Mouse (Mus musculus) Patski (cell line): Measurements from ENCODE around the gene Lrrc75a. TPM values are rescaled to one million over a fixed set of nuclear protein-coding genes. Genes with fewer than 3 reads are reported as not detected.

Source experiments
- ATAC-seq: fragments of 100-300 bp; one replicate; pipeline ENCODE4 v1.8.0; 2021
- CTCF ChIA-PET: fragments of 350-600 bp; sonication (Branson Sonifier 250); formaldehyde crosslinking; loops from one replicate; lab custom pipeline; 2022; ENCODE audit warnings: inconsistent platforms; lab: Charles Lee
- POLR2A ChIA-PET: fragments of 350-600 bp; sonication (Branson Sonifier 250); formaldehyde crosslinking; loops from one replicate; lab custom pipeline; 2022; ENCODE audit warnings: antibody characterized with exemption, inconsistent platforms; lab: Charles Lee
- DNase-seq: peaks from one replicate; pipeline ENCODE4 v3.0.0-alpha.2; 2011; ENCODE audit warnings: low read depth, low spot score
- H3K27me3 ChIP-seq: fragments of 371-371 bp; one replicate; pipeline ENCODE4 v1.5.1; 2021
- CTCF ChIP-seq: fragments of 100-300 bp; IDR thresholded peaks from one replicate; pipeline ENCODE4 v1.5.1; 2021
- in situ Hi-C: fragments of 300-500 bp; cut with MboI; formaldehyde crosslinking; loops from 3 replicates; pipeline ENCODE4 v1.11.1; 2018; ENCODE audit warnings: low pct_unique_long_range_greater_than_20kb, mixed read lengths
- polyA plus RNA-seq: library from polyadenylated mRNA; unstranded; gene quantifications from one replicate; pipeline ENCODE4 v1.2.3, GENCODE M21; 2021

Lrrc75a gene
- polyA plus RNA-seq, 1 experiment from 2014 or later, result 6.2 TPM

DNA sequence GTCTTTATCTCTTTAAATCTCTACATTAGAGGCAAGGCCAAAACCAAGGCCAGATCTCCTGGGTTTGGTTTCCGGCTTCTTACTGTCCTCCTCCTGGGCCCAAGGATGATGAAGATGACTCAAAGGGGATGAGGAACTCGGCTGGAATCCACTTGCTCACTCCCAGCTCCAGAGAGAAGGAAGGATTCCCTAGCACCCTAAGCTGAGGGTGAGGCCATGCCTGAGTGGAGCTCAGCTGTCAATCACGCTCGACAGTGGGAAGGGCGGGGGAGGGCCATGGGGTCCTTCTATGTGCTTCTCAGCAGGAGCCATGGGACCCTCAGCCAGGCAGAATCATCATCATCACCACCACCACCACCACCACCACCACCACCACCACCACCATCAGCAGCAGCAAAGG, 10.9 kb downstream of the Lrrc75a start:
- ATAC-seq, result peak; percentile 31
- no peak for TF ChIP-seq CTCF
- H3K27me3 ChIP-seq, result no peaks in the 10 kb centered on the region
- in situ Hi-C loops, result no loop called here
- no peak for DNase-seq
- CTCF ChIA-PET, result no interaction called here
- POLR2A ChIA-PET, result no interaction called here

DNA sequence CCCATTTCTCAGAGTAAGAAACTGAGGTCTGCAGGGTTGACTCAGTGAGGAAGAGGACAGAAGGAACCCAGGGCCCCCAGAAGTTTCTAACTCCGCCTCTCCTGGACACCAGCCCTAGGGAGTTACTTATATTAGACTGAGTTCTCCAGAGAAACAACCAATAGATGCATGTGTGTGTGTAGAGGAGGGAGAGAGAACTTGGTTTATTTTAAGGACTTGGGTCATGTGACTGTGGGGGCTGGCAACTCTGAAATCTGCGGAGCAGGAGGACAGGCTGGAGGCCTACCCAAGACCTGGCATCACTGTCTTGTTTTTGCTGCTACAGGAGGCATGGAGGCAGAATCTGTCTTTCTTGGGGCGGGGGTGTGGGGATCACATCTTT, 11.5 kb downstream of the Lrrc75a start:
- CTCF ChIA-PET, result no interaction called here
- no peaks in the 10 kb centered on the region for H3K27me3 ChIP-seq
- POLR2A ChIA-PET, result interaction anchor here (0.7 kb wide), 1 partner anchor 16 kb away, joined by 3 read pairs; no protein-coding TSS in a partner anchor
- TF ChIP-seq CTCF, result no peak
- DNase-seq (no peak), ATAC-seq (no peak)
- in situ Hi-C loops, result no loop called here

- ATAC-seq (no peak), DNase-seq (no peak)
- no peaks in the 10 kb centered on the region for H3K27me3 ChIP-seq
- POLR2A ChIA-PET, result interaction anchor here (0.7 kb wide), 1 partner anchor 17 kb away, joined by 3 read pairs; no protein-coding TSS in a partner anchor
- CTCF ChIA-PET, result no interaction called here
- no peak for TF ChIP-seq CTCF
- in situ Hi-C loops, result no loop called here
Measured at GRCm38 (mm10) chr11:62636105-62636839, 12.1 kb downstream of the Lrrc75a start.

GRCm38 (mm10) chr11:62635406-62635805, 12.9 kb downstream of the Lrrc75a start:
- DNase-seq (no peak), ATAC-seq (no peak)
- no peaks in the 10 kb centered on the region for H3K27me3 ChIP-seq
- ChIA-PET POLR2A (interaction anchor here (0.7 kb wide), 1 partner anchor 18 kb away, joined by 3 read pairs; no protein-coding TSS in a partner anchor), CTCF (interaction anchor here (0.8 kb wide), 1 partner anchor 16 kb away, joined by 4 read pairs; no protein-coding TSS in a partner anchor)
- in situ Hi-C loops, result no loop called here
- TF ChIP-seq CTCF, result no peak

GRCm38 (mm10) chr11:62631138-62631537, 17.2 kb downstream of the Lrrc75a start:
- ATAC-seq, result no peak
- in situ Hi-C loops, result no loop called here
- CTCF ChIA-PET, result interaction anchor here (0.8 to 3.7 kb wide), 2 partner anchors 11 to 17 kb away, joined by 4 to 10 read pairs; no protein-coding TSS in a partner anchor
- POLR2A ChIA-PET, result interaction anchor here (0.7 kb wide), 1 partner anchor 28 kb away, joined by 3 read pairs; no protein-coding TSS in a partner anchor
- no peak for TF ChIP-seq CTCF
- H3K27me3 ChIP-seq, result no peaks in the 10 kb centered on the region
- no peak for DNase-seq

DNA sequence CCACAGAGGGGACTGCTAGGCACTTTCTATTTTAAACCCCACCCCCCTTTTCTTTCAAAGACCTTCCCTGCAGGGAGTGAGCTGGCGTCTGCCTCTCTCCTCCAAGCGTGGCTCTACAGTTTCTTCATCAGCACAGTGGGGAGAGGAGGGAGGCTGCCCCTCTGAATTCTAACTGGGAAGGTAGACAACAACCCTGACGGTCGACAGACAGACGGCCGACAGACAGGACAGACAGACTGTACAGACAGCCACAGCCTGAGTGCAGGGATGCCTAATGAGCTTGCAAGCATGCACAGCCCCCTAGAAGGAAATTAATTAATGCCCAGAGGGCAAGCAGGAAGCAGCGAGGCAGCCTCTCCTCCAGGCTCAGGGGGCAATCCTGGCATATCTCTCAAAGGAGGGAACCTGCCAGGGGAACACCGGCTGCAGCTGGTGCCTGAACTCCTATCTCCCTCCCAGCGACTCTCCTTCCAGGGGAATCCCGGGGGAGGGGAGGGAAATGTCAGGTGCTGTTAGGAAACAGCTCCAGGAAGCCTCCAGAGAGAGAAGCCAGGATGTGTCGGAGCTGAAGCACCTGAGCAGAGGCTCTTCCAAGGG, 18.0 kb downstream of the Lrrc75a start:
- ChIA-PET POLR2A (interaction anchor here (0.7 kb wide), 1 partner anchor 27 kb away, joined by 3 read pairs; no protein-coding TSS in a partner anchor), CTCF (interaction anchor here (0.8 to 3.7 kb wide), 2 partner anchors 11 to 17 kb away, joined by 4 to 10 read pairs; no protein-coding TSS in a partner anchor)
- TF ChIP-seq CTCF, result no peak
- ATAC-seq (no peak), DNase-seq (no peak)
- H3K27me3 ChIP-seq, result no peaks in the 10 kb centered on the region
- in situ Hi-C loops, result no loop called here

DNA sequence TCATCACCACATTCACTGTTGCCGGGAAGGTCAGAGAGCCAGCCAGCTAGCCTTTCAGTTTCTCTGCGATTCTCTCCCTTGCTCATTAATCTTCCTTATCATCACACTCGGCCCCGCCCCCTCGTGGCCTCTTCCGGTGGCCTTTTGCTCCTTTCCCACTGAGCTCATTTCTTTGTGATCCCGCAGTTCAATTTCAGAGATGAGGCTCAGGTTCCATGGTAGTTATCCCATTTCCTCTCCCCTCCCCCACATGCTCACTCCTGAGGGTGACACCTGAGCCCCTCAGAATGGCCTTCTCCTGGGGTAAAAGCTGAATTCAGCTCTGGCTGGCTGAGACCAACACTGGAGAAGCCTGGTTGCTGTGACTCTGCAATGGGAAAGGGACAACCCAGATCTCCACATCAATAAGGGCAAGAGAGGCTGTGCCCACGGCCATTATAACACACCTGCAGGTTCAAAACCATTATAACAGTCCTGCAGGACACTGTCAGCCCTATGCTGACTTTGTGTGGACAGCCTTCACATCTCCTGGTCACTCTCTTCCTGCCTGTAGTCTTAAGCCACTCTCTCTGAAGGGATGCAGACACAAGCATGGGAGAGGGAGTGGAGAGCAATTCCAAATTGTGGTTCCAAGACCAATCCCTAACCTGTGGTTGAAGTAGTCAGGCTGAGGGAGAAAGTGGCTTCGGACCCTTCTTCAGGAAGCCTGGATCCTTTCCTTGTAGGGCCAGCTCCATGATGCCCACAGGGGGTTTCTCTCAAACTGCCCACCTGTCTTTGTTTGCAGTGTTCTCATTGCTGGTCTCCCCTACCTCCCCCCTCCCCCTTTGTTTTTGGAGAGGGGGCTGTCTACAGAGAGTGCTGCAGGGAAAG, 18.7 kb downstream of the Lrrc75a start:
- ATAC-seq (no peak), DNase-seq (no peak)
- no peak for TF ChIP-seq CTCF
- POLR2A ChIA-PET, result interaction anchor here (0.7 kb wide), 1 partner anchor 22 kb away, joined by 3 read pairs; no protein-coding TSS in a partner anchor
- in situ Hi-C loops, result no loop called here
- no peaks in the 10 kb centered on the region for H3K27me3 ChIP-seq
- CTCF ChIA-PET, result interaction anchor here (1.4 to 3.7 kb wide), 2 partner anchors 16 to 26 kb away, joined by 4 to 10 read pairs; no protein-coding TSS in a partner anchor

GRCm38 (mm10) chr11:62624341-62625291, 23.7 kb downstream of the Lrrc75a start:
- in situ Hi-C loops, result no loop called here
- ATAC-seq (no peak), DNase-seq (no peak)
- POLR2A ChIA-PET, result no interaction called here
- TF ChIP-seq CTCF, result no peak
- CTCF ChIA-PET, result interaction anchor here (1.1 kb wide), 1 partner anchor 10 kb away, joined by 3 read pairs; no protein-coding TSS in a partner anchor
- H3K27me3 ChIP-seq, result no peaks in the 10 kb centered on the region

DNA sequence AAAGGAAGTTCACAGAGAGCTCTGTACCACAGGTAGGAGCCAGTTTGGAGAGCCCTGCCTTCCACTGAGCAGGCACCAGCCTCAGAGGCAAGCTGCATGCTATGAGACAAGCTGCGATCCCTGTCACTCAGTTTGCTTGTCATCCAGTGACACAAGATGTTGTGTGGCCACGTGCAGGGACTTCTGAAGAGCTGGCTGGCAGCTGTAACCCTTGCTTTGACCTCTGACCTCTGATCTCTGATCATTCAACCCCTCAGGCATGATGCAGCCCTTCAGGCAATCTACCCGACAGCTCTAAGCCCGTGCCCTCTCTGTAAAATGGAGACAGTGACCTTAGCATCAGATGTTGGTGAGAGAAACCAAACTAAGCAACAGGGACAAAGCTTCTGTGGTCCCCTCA, 25.5 kb downstream of the Lrrc75a start:
- H3K27me3 ChIP-seq, result no peaks in the 10 kb centered on the region
- in situ Hi-C loops, result no loop called here
- ChIA-PET POLR2A (interaction anchor here (0.6 kb wide), 1 partner anchor 22 kb away, joined by 3 read pairs; no protein-coding TSS in a partner anchor), CTCF (interaction anchor here (0.7 to 2.1 kb wide), 3 partner anchors 11 to 53 kb away, joined by 3 to 6 read pairs (median 3); no protein-coding TSS in a partner anchor)
- DNase-seq (no peak), ATAC-seq (no peak)
- TF ChIP-seq CTCF, result no peak
